Comparison of ENCODE assay signal across 8 mouse cellular contexts in genomic region chr7:132808051-132808796, GRCm38 (mm10). TPM values are rescaled to one million over a fixed set of nuclear protein-coding genes. Genes with fewer than 3 reads are reported as not detected.
A peak's percentile ranks its signal among the peaks of the same experiment; 100 is the strongest.
DNase-seq lines count a peak whose midpoint lies in the region; ATAC-seq and TF ChIP-seq lines count a peak whose summit lies in the region.

No protein-coding gene starts in this region.

- H3K4me3 ChIP-seq in lung, adult 2 months (replicated peaks; ENCODE audit: extremely low read depth, low read depth, low read length), result no peak overlapping the region
- no peak overlapping the region for H3K4me3 ChIP-seq in heart, postnatal 0 days (ENCODE audit: low read depth, low read length)
- H3K4me3 ChIP-seq in liver, embryonic 16.5 days (ENCODE audit: low read depth, low read length), result no peak overlapping the region

- peaks cover 61% of the 10 kb centered on the region for H3K4me1 ChIP-seq in lung, adult 2 months (ENCODE audit: control insufficient read depth, insufficient read depth, low read length)
- H3K4me1 ChIP-seq in heart, postnatal 0 days (ENCODE audit: control insufficient read depth, insufficient read depth), result peaks cover 73% of the 10 kb centered on the region
- peaks cover 78% of the 10 kb centered on the region for H3K4me1 ChIP-seq in liver, embryonic 16.5 days (ENCODE audit: control insufficient read depth, low read depth, low read length)

- ATAC-seq in heart, postnatal 0 days (ENCODE audit: insufficient read depth, low read depth), result no peak
- no peak for ATAC-seq in liver, embryonic 16.5 days (ENCODE audit: low read depth)
- no peak for ATAC-seq in frontal cortex, adult (ENCODE audit: low TSS enrichment)

- 43% methylated on average over 7 of the region's 7 CpGs for WGBS in lung, adult 2 months
- 66% methylated on average over 7 of the region's 7 CpGs for WGBS in heart, postnatal 0 days
- 67% methylated on average over 7 of the region's 7 CpGs for WGBS in liver, embryonic 16.5 days (ENCODE audit: insufficient replicate concordance)

- no peak for TF ChIP-seq EP300 in heart, postnatal 0 days (IDR thresholded peaks at IDR 0.05; ENCODE audit: low read depth)

- TF ChIP-seq CTCF in lung, adult 2 months (IDR thresholded peaks at IDR 0.05; ENCODE audit: insufficient read depth, low read length), result no peak
- TF ChIP-seq CTCF in heart, postnatal 0 days (IDR thresholded peaks at IDR 0.05; ENCODE audit: low read depth), result no peak

- H3K27me3 ChIP-seq in heart, postnatal 0 days (ENCODE audit: control insufficient read depth, insufficient read depth, low read length), result no peaks in the 10 kb centered on the region
- no peaks in the 10 kb centered on the region; the same call in 1 of the 2 replicates for H3K27me3 ChIP-seq in liver, embryonic 16.5 days (ENCODE audit: control insufficient read depth, insufficient read depth, low read depth, low read length)

- H3K9me3 ChIP-seq in heart, postnatal 0 days (replicated peaks; ENCODE audit: control insufficient read depth, low read length), result no peaks in the 10 kb centered on the region
- no peaks in the 10 kb centered on the region for H3K9me3 ChIP-seq in liver, embryonic 16.5 days (replicated peaks; ENCODE audit: control insufficient read depth, low read length)

- no peak overlapping the region for H3K4me2 ChIP-seq in heart, postnatal 0 days (ENCODE audit: low read depth, low read length)
- no peak overlapping the region for H3K4me2 ChIP-seq in liver, embryonic 16.5 days (ENCODE audit: low read depth, low read length)

- TF ChIP-seq POLR2A in lung, adult 2 months (IDR thresholded peaks at IDR 0.05; ENCODE audit: borderline replicate concordance, extremely low read depth, low read depth, low read length), result no peak

- H3K27ac ChIP-seq in heart, postnatal 0 days (ENCODE audit: low read depth), result peak overlapping the region; percentile 74
- peak overlapping the region; percentile 78 for H3K27ac ChIP-seq in liver, embryonic 16.5 days (ENCODE audit: low read length)

- no peaks in the 10 kb centered on the region for H3K36me3 ChIP-seq in heart, postnatal 0 days (replicated peaks; ENCODE audit: control insufficient read depth, insufficient read depth, low read length)
- H3K36me3 ChIP-seq in liver, embryonic 16.5 days (ENCODE audit: control insufficient read depth, insufficient read depth), result no peaks in the 10 kb centered on the region

- peak overlapping the region; percentile 24 for H3K9ac ChIP-seq in heart, postnatal 0 days (replicated peaks; ENCODE audit: low read depth, low read length)
- no peak overlapping the region for H3K9ac ChIP-seq in liver, embryonic 16.5 days (ENCODE audit: low read depth, low read length)

- DNase-seq in lung, adult 2 months, result peak; percentile 13
- DNase-seq in lung, postnatal 25 days (ENCODE audit: low spot score), result no peak
- peak; percentile 42 for DNase-seq in embryo, embryonic 10.5 days (ENCODE audit: low spot score)
- no peak for DNase-seq in heart, postnatal 0 days (ENCODE audit: low spot score)
- no peak for DNase-seq in thymus, postnatal 14 days
- DNase-seq in adrenal gland, adult 2 months, result no peak

RNA-seq across cellular contexts. Expression of gene Fam53b, which starts 5.5 kb away (rescaled TPM):
- 79.4 and 80.3 TPM in 2 replicates for polyA plus RNA-seq in lung, adult 2 months (2012; rRNA removed)
- total RNA-seq in heart, postnatal 0 days (2014; rRNA removed; ENCODE audit: low replicate concordance), result 18.6 and 28.6 TPM in 2 replicates
- polyA plus RNA-seq in heart, postnatal 0 days (2015; fragmentation: Nextera tagmentation; extraction: Ambion mirVana), result 11.4 and 13.1 TPM in 2 replicates
- 25.1 and 29.4 TPM in 2 replicates for polyA plus RNA-seq in liver, embryonic 16.5 days (2015; fragmentation: Nextera tagmentation; extraction: Ambion mirVana)
- 10 to 100 TPM; 61.1 to 69.5 TPM for total RNA-seq in adrenal gland, adult 2 months (2021)
- 97.5 and 140 TPM in 2 replicates for polyA plus RNA-seq in adrenal gland, adult 2 months (2012; rRNA removed)

RNA-seq across cellular contexts. Expression of gene Eef1akmt2, which starts 44.2 kb away (rescaled TPM):
- 6.3 and 7.8 TPM in 2 replicates for polyA plus RNA-seq in lung, adult 2 months (2012; rRNA removed)
- total RNA-seq in heart, postnatal 0 days (2014; rRNA removed; ENCODE audit: low replicate concordance), result 21.1 and 22.7 TPM in 2 replicates
- polyA plus RNA-seq in heart, postnatal 0 days (2015; fragmentation: Nextera tagmentation; extraction: Ambion mirVana), result 29.2 and 32.5 TPM in 2 replicates
- polyA plus RNA-seq in liver, embryonic 16.5 days (2015; fragmentation: Nextera tagmentation; extraction: Ambion mirVana), result 12.5 and 16.2 TPM in 2 replicates
- total RNA-seq in adrenal gland, adult 2 months (2021), result 10 to 100 TPM; 19.5 to 27.9 TPM
- polyA plus RNA-seq in adrenal gland, adult 2 months (2012; rRNA removed), result 4.3 and 5.1 TPM in 2 replicates

RNA-seq across cellular contexts. Expression of gene Abraxas2, which starts 50.8 kb away (rescaled TPM):
- polyA plus RNA-seq in lung, adult 2 months (2012; rRNA removed), result 7.8 and 12.2 TPM in 2 replicates
- total RNA-seq in heart, postnatal 0 days (2014; rRNA removed; ENCODE audit: low replicate concordance), result 25.7 and 28.9 TPM in 2 replicates
- polyA plus RNA-seq in heart, postnatal 0 days (2015; fragmentation: Nextera tagmentation; extraction: Ambion mirVana), result 23.3 and 24.1 TPM in 2 replicates
- 11.2 and 12.5 TPM in 2 replicates for polyA plus RNA-seq in liver, embryonic 16.5 days (2015; fragmentation: Nextera tagmentation; extraction: Ambion mirVana)
- total RNA-seq in adrenal gland, adult 2 months (2021), result 10 to 100 TPM; 29.3 to 44.1 TPM
- polyA plus RNA-seq in adrenal gland, adult 2 months (2012; rRNA removed), result 5.8 and 8.3 TPM in 2 replicates

Comparison
In these comparisons a context has a peak if more than half of its experiments do, and no peak if none do; other contexts are left out.
1. DNase-seq: peak in lung, adult 2 months (single experiment) and embryo, embryonic 10.5 days (single experiment); none in lung, postnatal 25 days (single experiment), heart, postnatal 0 days (single experiment), thymus, postnatal 14 days (single experiment) and adrenal gland, adult 2 months (single experiment).